Mouse (Mus musculus) heart, embryonic 12.5 days (tissue): ENCODE results near the gene Lrp2bp. TPM values are rescaled to one million over a fixed set of nuclear protein-coding genes. Genes with fewer than 3 reads are reported as not detected.
A peak's percentile ranks its signal among the peaks of the same experiment; 100 is the strongest.

Experiments used
- ATAC-seq: fragments of 200-750 bp; cut with Nextera tagmentation; 2 replicates; pipeline ENCODE4 v1.8.0; 2017; ENCODE audit warnings: moderate TSS enrichment, moderate library complexity; ENCODE audit not compliant: insufficient number of reproducible peaks, low FRiP score
- H3K27ac ChIP-seq: fragments of 300-500 bp; sonication (generic); 2 replicates; pipeline ENCODE4 v1.5.1; 2016; ENCODE audit warnings: mild to moderate bottlenecking, moderate library complexity; ENCODE audit not compliant: poor library complexity, severe bottlenecking
- H3K27me3 ChIP-seq: fragments of 300-500 bp; sonication (generic); replicated peaks from 2 replicates; pipeline ENCODE4 v1.6.1; 2016; ENCODE audit warnings: mild to moderate bottlenecking, moderate library complexity
- H3K36me3 ChIP-seq: fragments of 300-500 bp; sonication (generic); 2 replicates; pipeline ENCODE4 v1.6.1; 2016; ENCODE audit warnings: mild to moderate bottlenecking, moderate library complexity
- H3K4me1 ChIP-seq: fragments of 300-500 bp; sonication (generic); replicated peaks from 2 replicates; pipeline ENCODE4 v1.6.1; 2016; ENCODE audit warnings: mild to moderate bottlenecking
- H3K4me2 ChIP-seq: fragments of 300-500 bp; sonication (generic); 2 replicates; pipeline ENCODE4 v1.6.1; 2016; ENCODE audit warnings: mild to moderate bottlenecking, moderate library complexity
- H3K4me3 ChIP-seq: fragments of 300-500 bp; sonication (generic); 2 replicates; pipeline ENCODE4 v1.5.1; 2016; ENCODE audit warnings: mild to moderate bottlenecking
- H3K9ac ChIP-seq: fragments of 300-500 bp; sonication (generic); 2 replicates; pipeline ENCODE4 v1.6.1; 2016; ENCODE audit warnings: mild to moderate bottlenecking, moderate library complexity
- H3K9me3 ChIP-seq: fragments of 300-500 bp; sonication (generic); replicated peaks from 2 replicates; pipeline ENCODE4 v1.6.1; 2016; ENCODE audit warnings: mild to moderate bottlenecking, moderate library complexity
- WGBS: fragments of 180-500 bp; shearing (Covaris S2); methylation state at CpG from one replicate; pipeline ENCODE4 v1.1.7; 2016; 5-methylcytosine and 5-hydroxymethylcytosine counted together
- polyA plus RNA-seq: library from polyadenylated mRNA; unstranded; fragments of >200 nt; fragmentation: Nextera tagmentation; extraction: Ambion mirVana; gene quantifications from 2 replicates; pipeline ENCODE4 v1.2.1, GENCODE M21; 2016

The Lrp2bp gene
- polyA plus RNA-seq = 0.85 and 1.0 TPM in 2 replicates

DNA sequence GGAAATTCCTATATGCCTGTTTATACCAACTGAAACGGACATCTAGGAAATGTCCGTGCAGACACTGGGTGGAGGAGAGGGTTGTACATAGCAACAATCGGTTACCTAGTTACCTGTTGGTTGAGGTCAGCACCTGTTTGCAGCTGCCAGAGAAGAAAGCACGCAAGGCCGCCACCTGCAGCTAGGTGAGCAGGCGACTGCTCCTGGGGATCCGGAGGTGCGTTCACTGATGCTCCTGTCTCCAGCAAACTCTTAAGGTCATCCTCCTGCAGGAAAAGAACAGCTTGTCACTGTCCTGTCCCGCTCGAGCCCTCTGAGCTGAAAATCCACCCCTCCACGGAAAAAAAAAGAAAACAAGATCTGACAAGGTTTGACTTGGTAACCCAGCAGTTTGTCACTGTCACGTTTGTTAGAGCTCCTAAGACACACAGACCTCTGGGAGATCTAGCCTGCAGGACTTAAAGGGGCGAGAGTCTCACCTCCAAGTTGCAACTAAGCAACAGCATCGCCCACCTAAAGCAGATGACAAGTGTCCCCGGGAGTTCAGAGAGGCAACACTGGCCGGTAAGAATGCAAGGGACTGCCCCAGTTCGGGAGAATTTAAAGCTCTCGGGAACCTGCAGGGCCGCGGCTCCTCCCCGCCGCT lies at the start of gene Lrp2bp:
Gene Lrp2bp (plus strand): TSS at position 166 of the 646 bp plus-strand sequence.
- ATAC-seq = no peak; the same call in 1 of the 2 replicates

DNA sequence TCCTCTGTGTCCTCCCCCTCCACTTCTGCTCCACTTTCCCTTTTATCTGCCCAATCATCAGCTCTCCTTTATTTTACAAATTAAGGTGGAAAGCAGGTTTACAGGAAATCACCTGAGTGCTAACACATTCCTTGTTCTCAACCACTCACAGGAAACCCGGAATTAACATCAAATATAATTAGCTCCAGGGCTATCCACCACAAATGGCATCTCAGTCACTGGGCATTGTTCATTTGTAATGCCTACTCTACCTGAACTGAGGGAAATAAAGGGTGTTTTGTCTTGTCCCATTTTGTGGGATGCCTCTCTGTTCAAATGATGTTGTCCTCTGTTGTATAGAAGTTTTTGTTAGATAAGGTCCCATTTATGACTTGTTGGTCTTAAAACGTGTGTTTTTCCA lies 48.5 kb upstream of the Lrp2bp start:
- Histone ChIP-seq H3K27ac (no peak overlapping the region), H3K4me1 (no peaks in the 10 kb centered on the region), H3K9ac (no peak overlapping the region), H3K4me3 (no peak overlapping the region), H3K27me3 (no peaks in the 10 kb centered on the region), H3K9me3 (no peaks in the 10 kb centered on the region), H3K4me2 (no peak overlapping the region), H3K36me3 (no peaks in the 10 kb centered on the region)
- WGBS = 55% methylated on average over 2 of the region's 2 CpGs
- no peak for ATAC-seq

More for the DNA sequence above, at the start of gene Lrp2bp:
- Histone ChIP-seq H3K36me3 (peaks cover 19% of the 10 kb centered on the region), H3K27me3 (no peaks in the 10 kb centered on the region), H3K4me2 (peak within 1 kb of the TSS; percentile 82), H3K27ac (peak within 1 kb of the TSS; percentile 99), H3K9me3 (no peaks in the 10 kb centered on the region), H3K4me1 (peaks cover 7% of the 10 kb centered on the region), H3K9ac (peak within 1 kb of the TSS; percentile 82), H3K4me3 (peak within 1 kb of the TSS; percentile 56)
- WGBS = 4% methylated on average over 22 of the region's 22 CpGs

DNA sequence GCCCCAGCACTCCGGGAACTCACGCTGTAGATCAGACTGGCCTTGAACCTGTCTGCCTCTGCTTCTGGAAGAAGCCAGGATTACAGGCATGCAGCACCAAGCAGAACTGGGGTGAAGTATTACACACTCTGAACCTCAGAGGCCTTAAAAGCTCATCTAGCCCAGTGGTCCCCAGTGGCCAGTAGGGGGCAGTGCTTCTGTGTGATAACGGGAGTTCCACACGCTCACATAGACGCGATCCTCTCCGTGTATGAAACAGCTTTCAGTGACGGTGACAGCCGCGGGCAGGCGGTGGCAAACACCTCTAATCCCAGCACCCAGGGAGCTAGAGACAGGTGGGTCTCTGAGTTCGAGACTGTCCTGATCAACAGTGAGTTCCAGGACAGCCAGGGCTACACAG lies 28.2 kb upstream of the Lrp2bp start:
- Histone ChIP-seq H3K4me1 (peaks cover 7% of the 10 kb centered on the region), H3K4me3 (no peak overlapping the region), H3K9me3 (peaks cover 4% of the 10 kb centered on the region), H3K4me2 (no peak overlapping the region), H3K36me3 (peaks cover 5% of the 10 kb centered on the region), H3K9ac (no peak overlapping the region), H3K27ac (no peak overlapping the region), H3K27me3 (no peaks in the 10 kb centered on the region)
- 94% methylated on average over 12 of the region's 12 CpGs for WGBS
- ATAC-seq = no peak

DNA sequence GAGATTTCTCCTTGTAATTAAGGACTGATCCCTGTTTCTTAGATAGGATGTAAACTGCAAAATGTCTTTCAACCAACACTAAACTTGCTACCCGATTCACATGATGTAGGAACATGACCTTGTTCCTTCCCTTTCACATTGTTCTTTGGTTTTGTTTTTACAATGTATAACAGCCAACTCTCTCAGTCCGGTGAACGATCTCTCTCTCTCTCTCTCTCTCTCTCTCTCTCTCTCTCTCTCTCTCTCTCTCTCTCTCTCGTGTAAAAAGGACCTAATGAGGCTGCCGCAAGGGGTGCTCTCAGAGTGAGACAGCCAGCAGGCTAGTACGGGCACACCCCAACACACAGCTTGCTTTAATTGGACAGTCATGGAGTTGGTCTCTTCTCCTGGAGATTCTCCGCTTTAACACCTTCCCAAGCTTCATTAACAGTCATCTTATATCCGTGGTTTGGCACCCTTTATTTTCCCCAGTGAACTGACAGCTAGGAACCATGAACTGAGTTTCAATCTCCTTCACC lies 25.1 kb upstream of the Lrp2bp start:
- 72% methylated on average over 8 of the region's 8 CpGs for WGBS
- no peak overlapping the region for H3K27ac ChIP-seq
- H3K36me3 ChIP-seq = peaks cover 16% of the 10 kb centered on the region
- H3K4me3 ChIP-seq = 0 out of 2 replicates have a peak overlapping the region, but pooled peaks have one; percentile 16
- H3K4me2 ChIP-seq = peak overlapping the region; percentile 80
- H3K27me3 ChIP-seq = no peaks in the 10 kb centered on the region
- no peak overlapping the region for H3K9ac ChIP-seq
- no peak for ATAC-seq
- H3K9me3 ChIP-seq = peaks cover 11% of the 10 kb centered on the region
- H3K4me1 ChIP-seq = peaks cover 12% of the 10 kb centered on the region

DNA sequence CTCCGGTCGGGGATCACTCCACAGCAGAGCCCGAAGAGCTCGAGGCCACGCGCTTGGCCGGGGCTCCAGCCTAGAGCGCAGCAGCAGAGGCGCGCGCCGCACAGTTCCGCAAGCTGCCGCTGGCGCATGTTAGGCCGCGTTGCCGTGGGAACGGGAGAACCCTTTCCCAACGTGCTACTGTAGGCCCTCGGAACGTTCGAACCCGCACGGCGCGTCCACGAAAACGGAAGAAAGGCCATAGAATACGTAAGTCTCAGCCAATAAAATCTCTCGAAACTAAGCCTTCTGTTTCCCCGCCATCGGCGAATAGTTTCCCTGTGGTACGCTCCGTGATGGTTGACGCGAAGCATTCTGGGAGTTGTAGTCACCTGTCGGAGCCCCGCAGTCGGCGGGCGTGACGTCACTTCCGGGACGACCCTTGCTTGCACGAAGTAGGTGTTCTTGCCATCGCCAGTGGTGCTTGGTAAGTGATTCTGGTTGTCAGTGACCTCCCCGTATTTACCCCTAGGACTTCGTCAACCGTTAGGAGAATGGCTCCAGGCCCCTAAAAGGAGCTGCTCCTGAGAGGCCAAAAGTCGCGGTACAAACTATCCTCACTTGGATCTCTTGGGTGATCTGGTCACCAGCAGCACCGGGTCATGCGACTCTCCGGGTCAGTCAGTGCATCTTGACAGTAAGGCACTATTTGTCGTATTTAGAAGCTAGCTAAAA lies 23.8 kb upstream of the Lrp2bp start, which contains the start of the genes 1700029J07Rik and Ufsp2:
Gene 1700029J07Rik (minus strand): TSS at position 127 of the 711 bp plus-strand sequence.
Gene Ufsp2 (plus strand): TSS at position 403 of the 711 bp plus-strand sequence.
- Histone ChIP-seq H3K27ac (peak within 1 kb of the TSS; percentile 67), H3K4me3 (peak within 1 kb of the TSS; percentile 74), H3K4me1 (peaks cover 12% of the 10 kb centered on the region), H3K36me3 (peaks cover 23% of the 10 kb centered on the region), H3K9me3 (peaks cover 11% of the 10 kb centered on the region), H3K4me2 (peak within 1 kb of the TSS; percentile 80), H3K27me3 (no peaks in the 10 kb centered on the region), H3K9ac (peak within 1 kb of the TSS; percentile 70)
- peak; percentile 97 for ATAC-seq
- WGBS = under 1% methylated on average over 57 of the region's 57 CpGs

DNA sequence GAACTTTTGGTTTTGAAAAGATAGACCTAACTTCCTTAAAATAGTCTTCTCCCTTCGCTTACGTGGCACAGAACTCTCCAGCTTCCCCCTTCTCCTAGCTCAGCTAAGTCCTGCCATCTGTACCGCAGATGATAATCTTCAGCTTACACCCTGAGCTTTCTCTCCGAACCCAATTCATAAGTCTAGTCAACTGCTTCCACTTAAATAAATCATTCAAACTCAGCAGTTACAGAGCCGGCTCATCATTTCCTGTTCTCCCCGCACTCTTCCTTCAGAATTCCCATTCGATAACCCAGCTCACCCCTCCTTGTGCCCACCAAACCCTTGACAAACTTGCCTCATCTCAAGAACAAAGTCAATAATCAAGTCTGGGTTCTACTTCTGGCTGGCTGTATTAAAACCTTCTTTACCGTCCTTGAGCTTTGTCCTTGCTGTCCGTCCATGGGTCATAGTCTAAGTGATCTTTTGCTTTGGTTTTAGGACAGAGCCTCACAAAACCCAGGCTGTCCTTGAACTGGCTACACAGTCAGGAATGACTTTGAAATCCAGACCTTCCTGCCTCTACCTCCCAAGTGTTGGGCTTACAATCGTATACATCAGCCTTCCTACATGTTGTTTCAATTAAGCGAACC lies 23.1 kb upstream of the Lrp2bp start:
- Histone ChIP-seq H3K4me2 (peak overlapping the region; percentile 80), H3K4me3 (peak overlapping the region; percentile 74), H3K27ac (no peak overlapping the region), H3K36me3 (peaks cover 25% of the 10 kb centered on the region), H3K9ac (peak overlapping the region; percentile 70), H3K9me3 (peaks cover 9% of the 10 kb centered on the region; the same call in 1 of the 2 replicates), H3K4me1 (peaks cover 12% of the 10 kb centered on the region), H3K27me3 (no peaks in the 10 kb centered on the region)
- WGBS = 66% methylated on average over 11 of the region's 11 CpGs
- ATAC-seq = no peak

DNA sequence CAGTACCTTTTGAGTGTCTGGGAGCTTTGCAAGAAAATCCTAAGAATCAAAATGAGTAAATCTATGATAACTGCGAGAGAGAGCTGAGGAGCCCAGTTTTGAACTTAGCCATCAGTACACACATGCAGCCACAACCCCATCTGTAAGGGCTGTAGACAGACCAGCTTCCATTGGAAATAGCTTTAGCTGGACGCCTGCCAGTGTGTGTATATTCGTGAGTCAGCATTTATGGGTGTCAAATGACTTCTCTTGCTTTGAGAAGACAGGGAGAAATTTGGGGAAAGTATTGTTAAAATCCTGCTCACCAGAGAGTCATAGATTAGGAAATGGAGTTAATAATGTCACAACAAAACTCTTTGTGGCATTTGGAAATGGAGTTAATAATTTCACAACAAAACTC lies 12.4 kb upstream of the Lrp2bp start:
- no peak overlapping the region for H3K4me3 ChIP-seq
- no peak overlapping the region for H3K4me2 ChIP-seq
- H3K9me3 ChIP-seq = no peaks in the 10 kb centered on the region
- no peak overlapping the region for H3K27ac ChIP-seq
- no peaks in the 10 kb centered on the region for H3K4me1 ChIP-seq
- ATAC-seq = no peak
- no peak overlapping the region for H3K9ac ChIP-seq
- H3K36me3 ChIP-seq = peaks cover 55% of the 10 kb centered on the region
- no peaks in the 10 kb centered on the region for H3K27me3 ChIP-seq
- whole genome bisulfite sequencing = 74% methylated on average over 3 of the region's 3 CpGs

DNA sequence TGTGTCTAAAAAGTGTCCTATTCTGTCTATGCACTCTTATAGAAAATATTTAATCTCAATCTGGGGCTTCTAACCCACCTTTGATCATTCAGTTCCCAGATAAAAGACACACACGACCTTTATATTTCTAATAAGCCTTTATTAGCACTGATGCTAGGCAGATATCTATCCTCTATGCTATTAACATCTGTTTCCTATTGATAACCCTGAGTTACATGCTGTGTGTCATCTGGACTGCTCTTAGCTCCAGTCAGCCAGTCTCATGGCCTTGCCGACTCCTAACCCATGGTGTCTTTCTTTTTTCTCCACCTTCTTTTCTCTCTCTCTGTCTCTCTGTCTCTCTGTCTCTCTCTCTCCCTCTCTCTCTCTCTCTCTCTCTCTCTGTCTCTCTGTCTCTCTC lies 10.9 kb upstream of the Lrp2bp start:
- H3K4me1 ChIP-seq = no peaks in the 10 kb centered on the region
- WGBS = 53% methylated on average over 2 of the region's 2 CpGs
- no peak overlapping the region for H3K4me2 ChIP-seq
- peaks cover 45% of the 10 kb centered on the region for H3K36me3 ChIP-seq
- no peak overlapping the region for H3K27ac ChIP-seq
- no peaks in the 10 kb centered on the region for H3K27me3 ChIP-seq
- no peak for ATAC-seq
- no peaks in the 10 kb centered on the region for H3K9me3 ChIP-seq
- no peak overlapping the region for H3K9ac ChIP-seq
- H3K4me3 ChIP-seq = no peak overlapping the region

DNA sequence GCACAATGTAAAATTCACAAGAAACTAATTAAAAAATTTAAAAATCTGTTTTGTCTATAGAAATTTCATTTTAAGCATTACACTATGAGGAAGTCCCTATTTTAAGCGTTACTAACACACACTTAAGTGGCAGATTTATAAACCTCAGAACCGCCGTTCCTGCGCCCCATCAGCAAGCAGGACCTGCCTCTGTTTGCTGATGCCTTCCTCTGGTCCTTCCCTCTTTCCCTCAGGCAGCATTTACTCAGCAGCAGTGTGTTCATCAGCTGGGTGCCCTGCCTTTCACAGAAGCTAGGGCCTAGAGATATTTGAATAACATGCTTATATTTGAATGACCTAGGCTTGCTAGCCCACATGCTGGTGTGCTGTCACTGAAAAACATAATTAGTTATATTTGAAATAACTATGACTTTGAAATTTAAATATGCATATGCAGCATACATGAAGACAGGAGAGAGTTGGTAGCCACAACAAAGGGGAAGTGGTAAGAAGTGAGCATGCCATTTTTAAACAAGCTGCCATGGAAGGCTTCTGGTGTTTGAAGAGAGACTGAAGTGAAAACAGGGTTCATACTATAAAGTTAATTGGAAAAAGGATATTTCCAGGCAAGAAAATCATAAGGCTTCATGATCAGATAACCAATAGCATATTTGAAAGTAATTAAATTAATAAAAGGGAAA lies 8.3 kb upstream of the Lrp2bp start:
- Histone ChIP-seq H3K4me3 (no peak overlapping the region), H3K4me2 (no peak overlapping the region), H3K4me1 (no peaks in the 10 kb centered on the region), H3K9me3 (no peaks in the 10 kb centered on the region), H3K27me3 (no peaks in the 10 kb centered on the region), H3K9ac (no peak overlapping the region), H3K27ac (no peak overlapping the region), H3K36me3 (peaks cover 39% of the 10 kb centered on the region)
- WGBS = 90% methylated on average over 4 of the region's 4 CpGs
- no peak for ATAC-seq

DNA sequence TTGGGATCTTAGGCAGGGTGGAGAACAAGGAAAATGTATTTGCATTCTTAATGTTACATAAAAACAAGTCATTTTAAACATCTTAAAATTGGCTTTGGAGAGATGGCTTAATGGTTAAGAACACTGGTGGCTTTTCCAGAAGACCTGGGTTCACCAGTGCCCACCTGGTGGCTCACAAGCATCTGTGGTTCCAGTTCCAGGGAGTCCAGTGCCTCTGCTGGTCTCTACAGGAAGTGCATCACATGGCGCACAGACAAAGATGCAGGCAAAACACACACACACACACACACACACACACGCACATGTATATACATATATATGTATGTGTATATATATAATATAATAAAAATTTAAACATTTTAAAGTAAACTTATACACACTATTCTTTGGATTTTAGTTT lies 5.0 kb upstream of the Lrp2bp start:
- no peak for ATAC-seq
- Histone ChIP-seq H3K4me1 (peaks cover 2% of the 10 kb centered on the region), H3K4me3 (no peak overlapping the region), H3K27me3 (no peaks in the 10 kb centered on the region), H3K9me3 (no peaks in the 10 kb centered on the region), H3K36me3 (peaks cover 39% of the 10 kb centered on the region), H3K9ac (no peak overlapping the region), H3K4me2 (no peak overlapping the region), H3K27ac (no peak overlapping the region)
- WGBS = 94% methylated on average over 2 of the region's 2 CpGs
